Mouse (Mus musculus) right cerebral cortex, adult 18-20 months (tissue): ENCODE data around the gene D630045J12Rik.

ENCODE experiments used
- DNase-seq: peaks from one replicate; pipeline ENCODE4 v3.0.0; 2022; ENCODE audit warnings: mixed read lengths

The D630045J12Rik gene

DNA sequence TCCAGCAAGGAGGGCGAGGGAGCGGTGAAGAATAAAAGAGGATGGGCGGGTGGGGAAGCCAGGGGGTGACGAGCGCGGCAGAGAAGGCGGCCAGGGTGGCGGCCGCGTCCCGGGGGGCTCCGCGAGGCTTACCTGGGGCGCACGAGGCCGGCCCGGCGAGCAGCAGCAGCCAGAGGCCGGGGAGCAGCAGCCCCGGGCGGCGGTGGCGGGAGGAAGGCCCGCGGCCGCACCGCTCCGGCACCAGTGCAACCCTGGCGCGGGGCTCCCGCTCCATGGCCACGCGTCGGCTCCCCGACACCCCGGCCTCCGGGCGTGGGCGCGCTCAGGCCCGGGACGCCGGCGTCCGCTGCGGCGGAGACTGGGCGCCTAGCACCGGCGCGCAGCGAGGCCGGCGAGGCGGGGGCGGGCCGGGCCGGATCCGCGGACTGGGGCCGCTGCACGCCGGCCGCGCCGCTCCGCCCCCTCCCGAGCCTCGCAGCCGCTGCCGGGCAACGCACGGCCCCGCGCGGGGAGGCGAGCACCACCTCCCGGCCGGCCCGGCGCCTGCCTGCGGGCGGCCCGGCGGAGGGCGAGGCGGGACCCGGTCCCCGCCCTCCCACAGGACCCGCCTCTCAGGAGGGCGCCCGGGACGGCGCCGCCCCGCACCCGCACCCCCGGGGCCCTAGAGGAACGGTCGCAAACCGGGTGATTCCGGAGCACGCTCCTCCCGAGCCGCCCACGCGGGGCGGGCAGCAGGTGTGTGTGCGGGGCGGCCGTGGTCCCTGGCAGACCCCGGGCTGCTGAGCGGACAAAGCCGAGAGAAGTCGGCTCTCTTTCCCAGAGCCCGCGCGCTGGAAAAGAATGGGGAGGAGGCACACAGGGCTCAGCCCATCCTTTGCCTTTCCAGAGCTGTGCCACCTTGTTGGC, at the start of gene D630045J12Rik:
Gene D630045J12Rik, minus strand, starts transcription at position 274 of the 906 bp plus-strand sequence.
- DNase-seq: peak; percentile 74

DNA sequence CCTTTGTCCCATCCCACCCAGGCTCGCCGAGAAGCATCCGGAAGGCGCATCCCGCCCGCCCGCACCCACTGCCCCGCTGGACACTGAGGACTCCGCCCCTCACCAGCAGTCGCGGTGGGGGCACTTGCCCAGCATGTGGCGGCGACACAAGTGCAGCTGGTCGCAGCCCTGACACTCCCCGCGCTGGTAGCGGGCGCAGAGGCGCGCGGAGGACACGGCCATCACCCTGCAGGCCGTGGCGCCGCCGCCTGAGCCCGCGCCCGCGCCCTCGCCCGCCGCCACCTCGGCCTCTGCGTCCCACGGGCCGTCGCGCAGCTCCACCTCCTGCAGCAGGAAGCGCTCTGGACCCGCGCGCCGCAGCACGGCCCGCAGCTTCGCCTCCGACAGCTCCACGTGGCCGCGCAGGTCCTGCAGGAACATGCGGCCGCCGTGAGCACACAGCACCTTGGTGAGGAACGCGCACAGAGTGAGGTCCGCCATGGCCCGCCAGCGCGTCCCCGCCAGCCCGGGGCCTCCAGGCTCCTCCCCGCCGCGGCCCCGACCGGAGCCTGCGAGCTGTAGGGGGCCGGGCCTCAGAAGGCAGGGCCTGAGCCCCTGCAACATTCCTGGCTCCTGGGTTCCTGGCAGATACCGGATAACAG, 45.1 kb upstream of the D630045J12Rik start, which contains the start of gene Zc3hav1l:
Gene Zc3hav1l, minus strand, starts transcription at position 499 of the 641 bp plus-strand sequence.
- peak; percentile 69 for DNase-seq

DNA sequence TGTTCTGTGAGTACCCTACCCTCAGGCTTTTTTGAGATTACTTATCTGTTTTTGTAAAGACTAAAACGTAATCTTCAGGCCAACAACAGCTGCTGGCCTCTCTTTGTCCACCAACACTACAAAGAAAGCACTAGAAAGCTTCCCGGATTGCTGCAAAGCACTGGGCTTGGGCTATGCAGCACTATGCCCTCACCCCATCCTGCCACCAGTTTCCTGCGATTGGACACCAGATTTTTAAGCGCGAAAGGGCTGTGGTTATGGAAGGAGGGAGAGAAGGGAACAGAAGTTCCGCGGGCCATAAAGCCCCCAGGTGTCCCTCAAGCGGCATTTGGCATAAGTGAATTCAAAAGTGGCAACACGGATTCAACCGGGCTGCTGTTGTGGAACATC, 44.4 kb upstream of the D630045J12Rik start:
- DNase-seq: no peak

DNA sequence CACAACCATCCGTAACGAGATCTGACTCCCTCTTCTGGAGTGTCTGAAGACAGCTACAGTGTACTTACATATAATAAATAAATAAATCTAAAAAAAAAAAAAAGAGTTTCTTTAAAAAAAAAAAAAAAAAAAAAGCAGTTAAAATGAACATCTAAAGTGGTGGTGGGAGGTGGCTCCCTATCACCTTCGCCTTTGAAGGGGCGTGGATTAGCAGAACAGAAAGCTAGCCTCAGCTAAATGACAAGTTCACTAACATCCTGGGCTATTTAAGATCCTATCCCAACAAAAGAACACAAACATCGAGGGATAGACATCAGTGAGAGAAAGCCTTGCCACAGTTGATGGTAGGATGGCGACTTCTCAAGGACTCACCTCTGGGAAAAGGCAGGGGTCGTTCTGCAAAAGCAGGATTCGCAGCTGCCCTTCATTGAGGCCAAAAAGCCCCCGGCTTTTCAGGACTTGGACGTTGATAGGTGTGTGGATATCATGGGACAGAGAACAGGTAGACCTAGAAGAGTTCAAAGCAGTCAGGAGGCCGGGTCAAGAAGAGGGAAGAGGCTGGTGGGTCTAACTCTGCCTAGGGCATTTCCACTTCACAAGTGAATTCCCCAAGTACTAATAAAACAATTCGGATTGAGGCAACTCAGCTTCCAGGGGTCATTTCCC, 43.9 kb upstream of the D630045J12Rik start:
- DNase-seq: no peak

DNA sequence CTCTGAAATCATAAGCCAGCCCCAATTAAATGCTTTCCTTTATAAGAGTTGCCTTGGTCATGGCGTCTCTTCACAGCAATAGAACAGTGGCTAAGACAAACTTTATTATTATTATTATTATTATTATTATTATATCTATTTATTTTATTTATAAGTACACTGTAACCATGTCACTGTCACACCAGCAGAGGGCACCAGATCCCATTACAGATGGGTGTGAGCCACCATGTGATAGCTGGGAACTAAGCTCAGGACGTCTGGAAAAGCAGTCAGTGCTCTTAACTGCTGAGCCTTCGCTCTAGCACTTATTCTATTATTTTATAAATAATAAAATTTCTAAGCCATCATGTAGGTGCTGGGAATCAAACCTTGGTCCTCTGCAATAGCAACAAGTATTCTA, 39.9 kb upstream of the D630045J12Rik start:
- no peak for DNase-seq

DNA sequence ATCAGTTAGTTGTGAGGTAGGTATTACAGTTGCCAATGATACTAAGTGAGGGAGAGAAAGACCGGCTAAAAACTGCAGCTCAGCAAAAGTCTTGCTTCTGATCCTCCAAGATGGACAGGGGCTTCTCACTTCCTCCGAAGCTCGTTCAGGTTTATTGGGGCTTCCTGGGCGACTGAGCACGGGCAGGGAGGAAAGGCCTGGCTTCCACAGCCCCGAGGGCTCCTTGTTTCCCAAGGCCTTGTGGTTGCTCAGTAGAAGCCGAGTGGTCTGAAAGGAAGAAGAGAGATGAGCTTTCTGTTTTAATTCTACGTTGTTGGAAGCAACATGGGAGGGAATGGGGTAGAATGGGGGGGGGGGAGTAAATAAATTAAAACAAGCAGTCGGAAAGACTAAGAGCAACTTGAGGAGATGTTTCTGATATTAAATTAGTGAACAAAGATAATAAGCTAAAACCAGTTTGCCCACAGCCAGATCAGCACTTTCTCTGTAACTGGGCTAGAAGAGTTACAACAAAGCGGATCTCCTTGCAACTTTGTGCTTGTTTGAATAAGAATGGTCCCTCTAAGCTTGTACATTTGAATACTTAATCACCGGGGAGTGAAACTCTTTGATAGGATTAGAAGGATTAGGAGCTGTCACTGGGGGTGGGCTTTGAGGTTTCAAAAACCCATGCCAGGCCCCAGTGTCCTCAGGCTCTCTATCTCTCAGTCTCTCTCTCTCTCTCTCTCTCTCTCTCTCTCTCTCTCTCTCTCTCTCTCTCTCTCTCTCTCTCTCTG, 39.2 kb upstream of the D630045J12Rik start:
- no peak for DNase-seq

DNA sequence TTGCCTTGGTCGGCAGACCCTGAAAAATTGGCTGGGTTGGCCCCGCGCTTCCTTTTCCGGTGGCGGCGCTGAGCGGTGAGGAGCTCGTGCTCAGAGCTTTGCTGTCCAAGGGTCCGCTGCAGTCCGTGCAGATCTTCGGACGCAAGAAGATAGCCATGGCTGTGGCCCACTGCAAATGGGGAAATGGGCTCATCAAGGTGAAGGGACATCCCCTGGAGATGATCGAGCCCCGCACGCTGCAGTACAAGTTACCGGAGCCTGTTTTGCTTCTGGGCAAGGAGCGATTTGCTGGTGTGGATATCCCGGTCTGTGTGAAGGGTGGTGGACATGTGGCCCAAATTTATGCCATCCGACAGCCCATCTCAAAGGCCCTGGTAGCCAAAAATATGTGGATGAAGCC, 30.6 kb upstream of the D630045J12Rik start:
- no peak for DNase-seq

DNA sequence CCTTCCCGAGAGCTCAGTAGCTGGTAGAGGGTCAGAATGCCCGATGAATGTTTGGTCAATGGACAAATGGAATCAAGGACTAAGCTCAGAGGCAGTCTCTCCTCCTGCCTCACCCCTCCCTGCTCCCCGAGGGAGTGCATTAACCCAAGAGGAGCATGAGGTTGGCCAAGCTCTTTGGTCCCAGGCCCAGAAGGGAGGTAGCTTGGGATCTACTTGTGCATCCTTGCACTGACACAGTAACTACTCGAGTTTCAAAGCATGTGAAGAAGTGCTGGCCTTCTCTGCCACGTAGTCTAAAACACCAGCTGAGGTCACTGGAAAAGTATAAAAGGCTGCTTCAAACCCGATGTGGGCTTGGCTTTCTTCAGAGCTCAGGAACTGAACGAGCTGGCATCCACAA, 10.7 kb upstream of the D630045J12Rik start:
- no peak for DNase-seq

DNA sequence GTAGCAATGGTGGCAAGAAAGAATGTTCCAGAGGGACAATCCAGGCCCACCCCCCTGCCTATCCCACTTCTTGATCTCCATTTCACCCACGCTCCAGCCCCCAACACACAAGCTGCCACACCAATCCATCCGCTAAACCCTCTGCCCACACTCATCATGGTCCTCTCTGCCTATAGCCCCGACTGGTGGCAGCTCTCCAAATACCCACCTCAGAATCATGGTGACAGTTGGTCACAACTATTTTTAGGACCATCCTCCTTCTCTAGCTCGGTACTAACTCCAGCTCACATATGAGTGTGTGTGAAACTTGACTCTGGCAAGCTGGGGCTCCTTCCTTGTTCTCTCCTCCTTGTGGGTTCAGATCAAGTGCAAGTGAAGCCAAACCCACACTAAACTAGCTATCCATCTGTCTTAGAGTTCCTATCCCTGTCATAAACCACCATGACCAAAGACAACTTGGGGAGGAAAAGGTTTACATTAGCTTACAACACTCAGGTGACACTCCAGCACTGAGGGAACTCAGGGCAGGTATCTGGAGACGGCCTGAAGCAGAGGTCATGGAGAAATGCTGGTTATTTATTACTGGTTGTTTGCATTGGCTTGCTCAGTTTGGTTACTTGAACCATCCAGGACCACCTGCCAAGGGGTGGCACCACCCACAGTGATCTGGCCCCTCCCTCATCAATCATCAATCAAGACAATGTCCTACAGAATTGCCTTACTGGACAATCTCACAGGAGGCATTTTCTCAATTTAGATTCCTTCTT, 9.8 kb upstream of the D630045J12Rik start:
- DNase-seq: peak; percentile 84

DNA sequence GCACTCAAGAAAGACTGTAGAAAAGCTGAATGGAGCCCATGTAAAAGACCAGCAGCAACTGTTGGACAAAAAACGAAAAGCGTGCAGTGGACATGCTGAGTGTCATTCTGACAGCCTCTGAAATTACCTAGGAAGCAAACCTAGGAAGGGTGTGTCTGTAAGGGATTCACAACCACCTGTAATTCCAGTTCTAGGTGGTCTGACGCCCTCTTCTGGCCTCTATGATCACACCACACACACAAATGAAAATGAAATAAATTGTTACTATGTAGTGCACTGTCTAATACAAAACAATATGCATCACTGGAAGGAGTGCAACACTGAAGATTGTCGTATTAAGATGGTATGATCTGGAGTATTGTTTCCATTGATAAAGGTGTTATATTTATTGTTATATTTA, 8.1 kb upstream of the D630045J12Rik start:
- DNase-seq: no peak

DNA sequence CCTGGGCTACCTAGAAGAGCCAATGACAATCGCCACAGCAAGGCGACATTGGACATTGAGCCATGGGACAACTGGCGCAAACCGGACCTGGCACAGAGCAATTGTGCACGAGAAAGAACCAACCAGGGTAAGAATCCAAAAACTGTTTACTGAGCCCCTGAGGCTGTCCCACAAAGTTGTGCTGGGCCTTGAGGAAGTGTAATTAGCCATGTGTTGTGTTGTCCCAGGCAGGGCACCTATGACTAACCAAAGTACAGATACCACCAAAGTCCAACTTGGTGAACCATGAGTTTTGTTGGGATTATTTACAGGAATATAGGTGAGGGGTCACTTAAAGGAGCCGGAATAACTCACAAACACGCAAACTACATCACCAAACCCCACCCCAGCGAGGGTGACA, 3.7 kb upstream of the D630045J12Rik start:
- DNase-seq: no peak

DNA sequence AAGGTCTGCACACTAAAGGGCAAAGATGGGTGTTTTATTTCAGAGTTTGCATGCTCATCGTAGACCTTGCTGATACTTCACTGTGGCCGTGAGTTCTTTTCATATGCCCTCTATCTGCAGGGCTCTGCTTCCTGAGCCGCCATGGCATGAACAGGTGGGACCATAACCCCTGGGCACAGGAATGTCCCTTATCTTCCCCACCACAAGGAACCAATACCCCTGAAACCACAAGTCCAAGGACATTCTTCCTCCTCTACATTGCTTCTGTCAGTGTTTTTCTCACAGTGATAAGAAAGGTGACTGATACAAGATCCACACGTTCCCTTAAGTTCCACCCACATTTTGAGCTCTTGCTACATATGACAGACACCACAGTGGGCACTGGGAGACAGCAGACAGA, 3.0 kb upstream of the D630045J12Rik start:
- no peak for DNase-seq

DNA sequence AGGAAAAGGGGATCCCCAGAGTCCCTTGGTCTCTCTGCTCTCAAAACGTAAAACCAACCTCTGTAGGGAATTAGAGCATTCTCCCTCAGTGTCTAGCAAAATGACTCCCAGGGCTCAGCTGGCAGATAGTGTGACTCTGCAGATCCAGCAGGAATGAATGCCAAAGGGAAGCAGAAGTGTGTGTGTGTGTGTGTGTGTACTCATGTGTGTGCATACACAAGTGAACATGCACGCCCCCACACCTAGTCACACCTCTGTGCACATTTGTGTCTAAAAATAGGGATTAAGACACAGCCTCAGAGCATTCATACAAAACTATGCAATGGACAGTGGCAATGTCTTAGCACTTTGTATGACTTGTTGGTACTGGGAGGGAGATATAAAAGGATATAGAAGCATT, 2.0 kb upstream of the D630045J12Rik start:
- DNase-seq: no peak

DNA sequence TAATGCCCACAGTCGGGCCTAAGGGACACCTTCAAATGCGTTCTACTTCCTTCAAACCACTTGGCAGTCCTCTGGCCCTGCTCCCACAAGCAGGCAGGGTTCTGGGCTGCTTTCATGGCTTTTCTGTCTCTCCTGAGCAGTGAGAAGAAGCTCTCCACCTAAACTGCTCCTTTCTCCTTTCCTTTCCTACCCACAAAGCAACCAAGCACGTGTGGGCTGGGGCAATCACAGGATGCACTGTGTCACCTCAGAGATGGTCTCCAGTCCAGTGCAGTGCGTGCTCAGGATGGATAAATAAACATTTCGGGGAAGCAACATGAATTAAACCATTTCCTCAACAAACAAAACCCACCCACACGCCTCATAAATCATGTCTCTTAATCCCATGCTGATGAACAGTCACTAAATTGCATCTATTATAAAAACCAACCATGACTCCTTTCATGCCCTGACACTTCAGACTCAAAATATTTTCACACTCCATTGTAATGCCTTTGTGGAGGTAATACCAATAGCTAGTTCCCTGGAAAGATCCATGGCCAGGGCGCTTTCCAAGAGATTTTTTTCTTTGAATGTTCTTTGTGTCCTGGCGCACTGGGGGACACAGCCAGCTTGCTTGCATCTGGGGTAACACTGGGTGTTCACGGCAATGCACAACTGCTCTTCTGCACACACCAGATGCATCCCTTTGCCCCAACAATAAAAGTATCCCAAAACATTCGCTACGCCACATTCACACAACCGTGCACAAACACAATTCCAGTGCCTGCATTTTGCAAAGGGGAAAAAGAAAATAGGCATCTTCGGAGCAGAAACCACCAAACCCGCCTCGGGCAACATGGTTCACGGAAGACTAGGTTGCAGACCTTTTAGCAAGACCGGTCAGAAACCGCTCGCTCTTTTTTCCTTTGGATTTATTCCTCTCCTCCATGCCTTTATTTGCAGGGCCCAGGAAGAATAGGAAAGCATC, 758 bp downstream of the D630045J12Rik start:
- no peak for DNase-seq

DNA sequence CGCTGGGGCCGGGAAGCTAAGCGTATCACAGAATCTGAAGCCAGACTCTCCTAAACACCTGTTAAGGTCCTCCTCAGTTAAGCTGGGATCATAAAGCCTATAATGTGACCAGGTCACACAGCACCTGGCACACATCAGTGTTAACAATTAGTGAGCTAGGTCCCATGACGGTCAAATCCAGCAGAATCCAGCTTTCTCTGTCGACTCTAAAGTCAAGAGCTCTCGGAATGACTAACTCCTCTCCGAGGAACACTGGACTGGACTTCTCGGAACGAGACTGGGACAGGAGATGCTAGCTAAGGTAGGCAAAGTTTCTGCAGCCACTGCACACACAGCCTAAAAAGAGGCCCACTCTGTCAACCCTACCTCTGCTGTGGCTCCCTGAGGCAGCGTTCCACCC, 1.7 kb downstream of the D630045J12Rik start:
- no peak for DNase-seq

DNA sequence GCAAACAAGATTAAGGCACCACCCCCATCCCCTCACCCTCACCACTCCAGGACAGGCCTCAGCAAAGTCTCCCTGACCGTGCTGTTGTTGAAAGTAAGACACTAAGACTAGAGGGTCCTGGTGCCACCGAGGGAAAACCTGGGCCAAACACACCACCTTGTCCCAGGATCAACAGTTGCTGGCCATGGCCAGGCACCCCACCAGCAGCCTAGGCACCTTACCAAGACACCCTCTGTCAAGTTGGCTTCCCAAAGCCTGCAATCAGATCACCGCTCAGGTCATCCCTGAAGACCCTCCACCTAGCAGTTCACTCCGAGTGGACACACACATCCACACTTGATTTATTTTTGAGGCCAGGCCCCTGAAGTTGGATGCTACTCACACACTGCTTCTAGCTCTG, 2.3 kb downstream of the D630045J12Rik start:
- no peak for DNase-seq

DNA sequence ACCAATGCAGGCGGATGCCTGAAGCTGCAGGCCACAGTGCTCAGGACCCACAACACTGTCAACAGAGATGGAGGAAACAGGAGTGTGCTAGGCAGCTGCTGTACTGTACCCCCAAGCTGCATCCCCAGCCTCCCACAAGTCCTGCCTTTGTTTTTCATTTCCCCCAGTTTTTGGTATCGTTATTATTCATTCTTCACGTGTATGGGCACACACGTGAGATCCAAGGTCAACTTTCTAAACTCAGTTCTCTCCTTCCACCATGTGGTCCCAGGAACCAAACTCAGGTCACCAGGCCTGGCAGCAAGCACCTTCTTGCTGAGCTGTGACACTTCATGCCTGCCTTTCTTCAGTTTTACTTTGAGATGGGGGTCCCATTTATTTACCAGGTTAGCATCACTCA, 6.4 kb downstream of the D630045J12Rik start:
- no peak for DNase-seq

DNA sequence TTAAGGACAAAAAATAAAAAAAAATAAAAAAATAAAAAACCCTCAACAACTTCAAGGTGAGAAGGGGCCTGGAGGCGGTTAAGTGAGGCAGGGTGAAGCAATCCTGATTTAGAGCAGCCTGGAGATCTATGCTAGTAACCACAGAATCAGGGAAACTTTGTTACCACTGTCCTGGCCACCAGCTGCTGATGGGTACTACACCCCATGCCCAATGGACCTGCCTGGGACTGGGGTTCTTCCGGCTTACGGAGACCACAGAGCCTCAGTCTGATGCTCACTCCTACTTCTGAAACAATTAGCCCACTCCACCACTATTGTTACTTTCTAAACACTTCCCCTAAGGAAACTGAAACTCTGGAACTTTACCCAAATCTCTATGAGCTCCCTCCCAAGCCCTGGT, 9.0 kb downstream of the D630045J12Rik start:
- no peak for DNase-seq

DNA sequence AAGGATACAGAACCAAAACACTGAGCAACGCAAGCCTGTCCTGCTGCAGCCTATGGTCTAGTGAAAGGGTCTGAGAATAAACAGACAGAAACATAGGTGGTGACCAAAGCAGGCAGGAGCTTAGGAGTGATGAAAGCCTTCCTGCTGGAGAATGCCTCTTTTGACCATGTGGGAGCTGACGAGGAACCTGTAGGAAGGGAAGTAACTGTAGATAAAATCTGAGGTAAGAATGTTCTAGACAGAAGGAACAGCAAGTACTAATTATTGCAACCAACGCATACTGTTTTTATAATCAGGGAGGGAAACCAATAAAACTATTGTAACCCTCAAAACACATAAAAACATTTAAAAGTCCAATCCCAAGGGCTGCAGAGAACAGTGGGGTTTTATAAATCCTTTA, 9.6 kb downstream of the D630045J12Rik start:
- DNase-seq: no peak

DNA sequence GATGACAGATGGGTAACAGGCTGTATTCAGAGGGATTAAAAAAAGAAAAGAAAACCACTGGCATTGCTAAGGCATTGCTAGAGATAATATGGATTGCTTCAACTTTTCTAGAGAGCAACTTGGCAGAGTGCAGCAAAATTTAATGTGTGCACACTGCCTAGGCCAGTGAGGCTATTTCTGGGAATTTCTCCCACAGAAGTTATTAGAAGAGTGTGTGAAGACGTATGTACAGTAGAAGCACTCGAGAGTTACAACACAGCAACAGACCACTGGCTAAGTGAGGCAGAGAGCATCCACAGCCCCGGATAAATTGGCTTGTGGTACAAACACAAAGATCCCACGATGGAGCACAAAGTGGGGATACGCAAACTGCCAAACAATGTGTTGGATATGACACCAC, 11.0 kb downstream of the D630045J12Rik start:
- no peak for DNase-seq

DNA sequence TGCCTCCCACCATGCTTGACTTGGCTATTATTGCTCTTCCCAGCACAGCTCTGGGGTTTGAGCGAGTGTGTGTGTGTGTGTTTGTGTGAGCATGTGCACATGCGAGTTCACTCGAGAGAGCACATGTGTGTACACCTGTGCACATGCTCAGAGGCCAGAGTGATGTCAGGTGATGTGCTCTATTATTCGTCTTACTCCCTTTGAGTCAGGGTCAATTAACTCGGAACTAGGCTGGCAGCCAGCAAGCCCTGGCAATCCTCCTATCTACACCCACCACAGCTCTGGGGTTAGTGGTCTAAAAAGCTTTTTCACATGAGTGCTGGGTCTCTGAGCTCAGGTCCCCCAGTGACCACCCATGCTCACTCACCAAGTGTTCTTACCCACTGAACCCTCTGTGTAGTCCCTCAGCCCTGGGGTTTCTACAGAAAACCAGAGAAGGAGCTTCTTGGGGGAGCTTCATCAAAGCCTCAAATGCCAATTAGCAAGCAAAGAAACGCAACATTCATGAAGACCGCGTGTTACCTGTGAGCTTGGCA, 11.4 kb downstream of the D630045J12Rik start:
- no peak for DNase-seq
